Mouse (Mus musculus) kidney, adult 2 months (tissue): ENCODE measurements around the gene Snx9.

ENCODE experiments used
- CTCF ChIP-seq: fragments of 200-500 bp; conservative IDR thresholded peaks from 2 replicates; pipeline ENCODE4 v1.5.1; 2011; ENCODE audit warnings: low read depth, mild to moderate bottlenecking, control low read depth, low read length, moderate library complexity, mixed read lengths; ENCODE audit not compliant: insufficient read depth, insufficient read length
- POLR2A ChIP-seq: fragments of 200-500 bp; IDR thresholded peaks from one replicate; pipeline ENCODE4 v1.6.1; 2011; ENCODE audit warnings: low read depth, low read length, control low read depth

- TF ChIP-seq POLR2A (no peak), CTCF (no peak)
Observed at GRCm38 (mm10) chr17:5886181-5886810, 45.2 kb downstream of the Snx9 start.
